Mouse (Mus musculus) limb, embryonic 11.5 days (tissue): ENCODE data around the gene Cbx5. TPM values are rescaled to one million over a fixed set of nuclear protein-coding genes. Genes with fewer than 3 reads are reported as not detected.
A peak's percentile ranks its signal among the peaks of the same experiment; 100 is the strongest.

Source experiments
- ATAC-seq: fragments of 200-750 bp; cut with Nextera tagmentation; 2 replicates; pipeline ENCODE4 v1.8.0; 2017; ENCODE audit warnings: low read depth; ENCODE audit not compliant: insufficient number of reproducible peaks, low FRiP score, low TSS enrichment
- DNase-seq: peaks from one replicate; pipeline ENCODE4 v3.0.0-alpha.2; 2015; ENCODE audit warnings: low spot score
- H3K27ac ChIP-seq: fragments of 300-500 bp; sonication (generic); replicated peaks from 2 replicates; pipeline ENCODE4 v1.5.1; 2014; ENCODE audit warnings: low read depth, mild to moderate bottlenecking, low read length
- H3K27me3 ChIP-seq: fragments of 300-500 bp; sonication (generic); 2 replicates; pipeline ENCODE4 v1.6.1; 2014; ENCODE audit warnings: mild to moderate bottlenecking, low read length, mixed read lengths; ENCODE audit not compliant: control insufficient read depth, insufficient read depth
- H3K36me3 ChIP-seq: fragments of 300-500 bp; sonication (generic); 2 replicates; pipeline ENCODE4 v1.6.1; 2014; ENCODE audit warnings: mild to moderate bottlenecking, low read length, moderate library complexity, mixed read lengths; ENCODE audit not compliant: control insufficient read depth, insufficient read depth
- H3K4me1 ChIP-seq: fragments of 300-500 bp; sonication (generic); 2 replicates; pipeline ENCODE4 v1.6.1; 2014; ENCODE audit warnings: low read length, mixed read lengths; ENCODE audit not compliant: control insufficient read depth, insufficient read depth
- H3K4me2 ChIP-seq: fragments of 300-500 bp; sonication (generic); 2 replicates; pipeline ENCODE4 v1.6.1; 2014; ENCODE audit warnings: low read depth, mild to moderate bottlenecking, moderate library complexity; ENCODE audit not compliant: severe bottlenecking
- H3K4me3 ChIP-seq: fragments of 300-500 bp; sonication (generic); 2 replicates; pipeline ENCODE4 v1.5.1; 2014; ENCODE audit warnings: low read depth, low read length
- H3K9ac ChIP-seq: fragments of 300-500 bp; sonication (generic); 2 replicates; pipeline ENCODE4 v1.6.1; 2014; ENCODE audit warnings: mild to moderate bottlenecking, low read length
- H3K9me3 ChIP-seq: fragments of 300-500 bp; sonication (generic); 2 replicates; pipeline ENCODE4 v1.6.1; 2016; ENCODE audit warnings: low read length; ENCODE audit not compliant: control insufficient read depth
- WGBS: fragments of 180-500 bp; shearing (Covaris S2); extraction: QIAGEN DNeasy Blood & Tissue Kit; methylation state at CpG from one replicate; pipeline ENCODE4 v1.1.7; 2014; 5-methylcytosine and 5-hydroxymethylcytosine counted together
- polyA plus RNA-seq: library from polyadenylated mRNA; unstranded; fragments of >200 nt; fragmentation: Nextera tagmentation; extraction: Ambion mirVana; gene quantifications from 2 replicates; pipeline ENCODE4 v1.2.1, GENCODE M21; 2014

Cbx5 gene
- polyA plus RNA-seq, 1 experiment from 2014 or later, result 210 TPM

GRCm38 (mm10) chr15:103214971-103215907, 24.4 kb downstream of the Cbx5 start:
- no peaks in the 10 kb centered on the region for H3K27me3 ChIP-seq
- under 1% methylated on average over 15 of the region's 15 CpGs for WGBS
- peak; percentile 92 for DNase-seq
- H3K9me3 ChIP-seq, result no peaks in the 10 kb centered on the region
- H3K27ac ChIP-seq, result peak overlapping the region; percentile 96
- peak; percentile 96 for ATAC-seq
- H3K4me2 ChIP-seq, result peak overlapping the region; percentile 67
- peak overlapping the region; percentile 43; the same call in 1 of the 2 replicates for H3K9ac ChIP-seq
- peaks cover 12% of the 10 kb centered on the region for H3K4me1 ChIP-seq
- H3K36me3 ChIP-seq, result peaks cover 12% of the 10 kb centered on the region; the same call in 1 of the 2 replicates
- H3K4me3 ChIP-seq, result peak overlapping the region; percentile 22

- Histone ChIP-seq H3K4me2 (peak overlapping the region; percentile 48), H3K27me3 (no peaks in the 10 kb centered on the region), H3K36me3 (peaks cover 18% of the 10 kb centered on the region), H3K9me3 (no peaks in the 10 kb centered on the region), H3K9ac (no peak overlapping the region; the same call in 1 of the 2 replicates), H3K4me3 (peak overlapping the region; percentile 19), H3K4me1 (peaks cover 12% of the 10 kb centered on the region), H3K27ac (peak overlapping the region; percentile 79; the same call in 1 of the 2 replicates)
- ATAC-seq, result no peak
- DNase-seq, result no peak
- WGBS, result 25% methylated on average over 2 of the region's 2 CpGs
These were observed 25.5 kb downstream of the Cbx5 start for GRCm38 (mm10) chr15:103214149-103214548.

GRCm38 (mm10) chr15:103205156-103205555, 34.5 kb downstream of the Cbx5 start:
- peaks cover 17% of the 10 kb centered on the region for H3K36me3 ChIP-seq
- 70% methylated on average over 2 of the region's 2 CpGs for WGBS

GRCm38 (mm10) chr15:103202088-103202793, 37.4 kb downstream of the Cbx5 start:
- H3K36me3 ChIP-seq, result peaks cover 19% of the 10 kb centered on the region
- no peak for DNase-seq
- H3K9ac ChIP-seq, result no peak overlapping the region
- H3K27ac ChIP-seq, result no peak overlapping the region
- no peaks in the 10 kb centered on the region for H3K4me1 ChIP-seq
- no peak overlapping the region for H3K4me2 ChIP-seq
- no peak for ATAC-seq
- 59% methylated on average over 6 of the region's 6 CpGs for WGBS
- no peak overlapping the region for H3K4me3 ChIP-seq
- no peaks in the 10 kb centered on the region for H3K9me3 ChIP-seq
- no peaks in the 10 kb centered on the region for H3K27me3 ChIP-seq

More at GRCm38 (mm10) chr15:103205156-103205555, 34.5 kb downstream of the Cbx5 start:
- no peak overlapping the region for H3K4me2 ChIP-seq
- no peak overlapping the region for H3K4me3 ChIP-seq
- H3K9me3 ChIP-seq, result no peaks in the 10 kb centered on the region
- no peaks in the 10 kb centered on the region for H3K4me1 ChIP-seq
- H3K27me3 ChIP-seq, result no peaks in the 10 kb centered on the region
- DNase-seq (no peak), ATAC-seq (no peak)
- H3K9ac ChIP-seq, result no peak overlapping the region
- no peak overlapping the region for H3K27ac ChIP-seq

- H3K9ac ChIP-seq, result no peak overlapping the region
- peaks cover 27% of the 10 kb centered on the region for H3K36me3 ChIP-seq
- ATAC-seq, result no peak
- DNase-seq, result no peak
- H3K27ac ChIP-seq, result no peak overlapping the region
- no peak overlapping the region for H3K4me3 ChIP-seq
- H3K4me1 ChIP-seq, result no peaks in the 10 kb centered on the region
- WGBS, result 90% methylated on average over 4 of the region's 4 CpGs
- no peaks in the 10 kb centered on the region for H3K9me3 ChIP-seq
- no peaks in the 10 kb centered on the region for H3K27me3 ChIP-seq
- H3K4me2 ChIP-seq, result no peak overlapping the region
These were observed 41.8 kb downstream of the Cbx5 start for GRCm38 (mm10) chr15:103197785-103198184.

- ATAC-seq (no peak), DNase-seq (no peak)
- Histone ChIP-seq H3K27me3 (no peaks in the 10 kb centered on the region), H3K4me2 (no peak overlapping the region), H3K4me3 (no peak overlapping the region), H3K4me1 (no peaks in the 10 kb centered on the region), H3K9me3 (no peaks in the 10 kb centered on the region), H3K36me3 (peaks cover 32% of the 10 kb centered on the region), H3K27ac (no peak overlapping the region), H3K9ac (no peak overlapping the region)
- WGBS, result 100% methylated on average over 1 of the region's 1 CpGs
These were observed 42.8 kb downstream of the Cbx5 start for GRCm38 (mm10) chr15:103196835-103197234.

GRCm38 (mm10) chr15:103193606-103194005, 46.0 kb downstream of the Cbx5 start:
- Histone ChIP-seq H3K4me2 (no peak overlapping the region), H3K4me1 (peaks cover 4% of the 10 kb centered on the region; the same call in 1 of the 2 replicates), H3K27ac (no peak overlapping the region), H3K4me3 (no peak overlapping the region), H3K36me3 (peaks cover 27% of the 10 kb centered on the region), H3K27me3 (no peaks in the 10 kb centered on the region), H3K9ac (no peak overlapping the region), H3K9me3 (no peaks in the 10 kb centered on the region)
- DNase-seq (no peak), ATAC-seq (no peak)
- 88% methylated on average over 2 of the region's 2 CpGs for WGBS
